Mouse (Mus musculus) lung, postnatal 36 days (tissue): Measurements from ENCODE around the gene Armc5.

ENCODE experiments used
- DNase-seq: peaks from one replicate; pipeline ENCODE4 v3.0.0; 2022; ENCODE audit warnings: mixed read lengths

The Armc5 gene

GRCm38 (mm10) chr7:128236856-128237592 is at the start of gene Armc5:
Gene Armc5 (plus strand): TSS chr7:128237342.
- DNase-seq = peak; percentile 88

- DNase-seq = no peak
These were observed 35.5 kb upstream of the Armc5 start for GRCm38 (mm10) chr7:128201607-128202006.

GRCm38 (mm10) chr7:128203071-128203470 is 34.1 kb upstream of the Armc5 start:
- DNase-seq = no peak

- no peak for DNase-seq
These were observed 33.0 kb upstream of the Armc5 start for GRCm38 (mm10) chr7:128204179-128204578.

- no peak for DNase-seq
These were observed 31.4 kb upstream of the Armc5 start for GRCm38 (mm10) chr7:128205695-128206094.

GRCm38 (mm10) chr7:128206152-128206551 is 31.0 kb upstream of the Armc5 start, which contains the start of gene Cox6a2:
Gene Cox6a2 (minus strand): TSS chr7:128206387.
- peak; percentile 54 for DNase-seq

- DNase-seq = peak; percentile 73
These were observed 29.0 kb upstream of the Armc5 start for GRCm38 (mm10) chr7:128208187-128208586.

- DNase-seq = no peak
These were observed 27.3 kb upstream of the Armc5 start for GRCm38 (mm10) chr7:128209826-128210225.

- no peak for DNase-seq
These were observed 17.2 kb upstream of the Armc5 start for GRCm38 (mm10) chr7:128219952-128220351.

GRCm38 (mm10) chr7:128220936-128221335 is 16.2 kb upstream of the Armc5 start:
- DNase-seq = no peak

GRCm38 (mm10) chr7:128231741-128232140 is 5.4 kb upstream of the Armc5 start:
- no peak for DNase-seq

GRCm38 (mm10) chr7:128234796-128235195 is 2.3 kb upstream of the Armc5 start:
- no peak for DNase-seq

- no peak for DNase-seq
These were observed 1.7 kb upstream of the Armc5 start for GRCm38 (mm10) chr7:128235481-128235880.

- no peak for DNase-seq
These were observed 716 bp upstream of the Armc5 start for GRCm38 (mm10) chr7:128236426-128236825.

GRCm38 (mm10) chr7:128237593-128237926 is 418 bp downstream of the Armc5 start:
- DNase-seq = no peak

GRCm38 (mm10) chr7:128237927-128238778 is 1.0 kb downstream of the Armc5 start, which contains the start of gene 9130023H24Rik:
Gene 9130023H24Rik (minus strand): TSS chr7:128238031.
- peak; percentile 99 for DNase-seq

GRCm38 (mm10) chr7:128238991-128239390 is 1.8 kb downstream of the Armc5 start:
- peak; percentile 78 for DNase-seq

- no peak for DNase-seq
These were observed 3.1 kb downstream of the Armc5 start for GRCm38 (mm10) chr7:128240131-128240784.

- no peak for DNase-seq
These were observed 5.2 kb downstream of the Armc5 start for GRCm38 (mm10) chr7:128242331-128242730.

- peak; percentile 38 for DNase-seq
These were observed 6.8 kb downstream of the Armc5 start for GRCm38 (mm10) chr7:128243921-128244320.

- no peak for DNase-seq
These were observed 7.4 kb downstream of the Armc5 start for GRCm38 (mm10) chr7:128244410-128245025.

- DNase-seq = no peak
These were observed 8.4 kb downstream of the Armc5 start for GRCm38 (mm10) chr7:128245547-128245946.
